Mouse (Mus musculus) heart, postnatal 0 days (tissue): Measurements from ENCODE around the gene Sstr1. TPM values are rescaled to one million over a fixed set of nuclear protein-coding genes. Genes with fewer than 3 reads are reported as not detected.
A peak's percentile ranks its signal among the peaks of the same experiment; 100 is the strongest.

Source experiments
- ATAC-seq: fragments of 200-750 bp; cut with Nextera tagmentation; 2 replicates; pipeline ENCODE4 v1.8.0; 2017; ENCODE audit warnings: low read depth, moderate number of reproducible peaks, moderate library complexity; ENCODE audit not compliant: insufficient read depth
- DNase-seq: peaks from one replicate; pipeline ENCODE4 v3.0.0-alpha.2; 2016; ENCODE audit warnings: low spot score
- H3K27ac ChIP-seq: fragments of 300-500 bp; sonication (generic); 2 replicates; pipeline ENCODE4 v1.5.1; 2014; ENCODE audit warnings: low read depth, mild to moderate bottlenecking
- H3K27me3 ChIP-seq: fragments of 300-500 bp; sonication (generic); 2 replicates; pipeline ENCODE4 v1.6.1; 2014; ENCODE audit warnings: low read length, mixed read lengths; ENCODE audit not compliant: control insufficient read depth, insufficient read depth
- H3K36me3 ChIP-seq: fragments of 300-500 bp; sonication (generic); replicated peaks from 2 replicates; pipeline ENCODE4 v1.6.1; 2014; ENCODE audit warnings: low read length, mixed read lengths; ENCODE audit not compliant: control insufficient read depth, insufficient read depth
- H3K4me1 ChIP-seq: fragments of 300-500 bp; sonication (generic); 2 replicates; pipeline ENCODE4 v1.6.1; 2014; ENCODE audit warnings: antibody characterized with exemption; ENCODE audit not compliant: control insufficient read depth, insufficient read depth
- H3K4me2 ChIP-seq: fragments of 300-500 bp; sonication (generic); 2 replicates; pipeline ENCODE4 v1.6.1; 2014; ENCODE audit warnings: low read depth, mild to moderate bottlenecking, low read length, moderate library complexity
- H3K4me3 ChIP-seq: fragments of 300-500 bp; sonication (generic); 2 replicates; pipeline ENCODE4 v1.5.1; 2014; ENCODE audit warnings: low read depth, low read length
- H3K9ac ChIP-seq: fragments of 300-500 bp; sonication (generic); replicated peaks from 2 replicates; pipeline ENCODE4 v1.6.1; 2014; ENCODE audit warnings: low read depth, low read length, mixed read lengths
- H3K9me3 ChIP-seq: fragments of 300-500 bp; sonication (generic); replicated peaks from 2 replicates; pipeline ENCODE4 v1.6.1; 2016; ENCODE audit warnings: low read length; ENCODE audit not compliant: control insufficient read depth
- CTCF ChIP-seq: IDR thresholded peaks from 2 replicates; pipeline ENCODE4 v1.5.1; 2016; ENCODE audit warnings: antibody characterized with exemption, control low read depth, low read depth
- EP300 ChIP-seq: IDR thresholded peaks from 2 replicates; pipeline ENCODE4 v1.6.1; 2016; ENCODE audit warnings: antibody characterized with exemption, low read depth
- WGBS: fragments of 180-500 bp; shearing (Covaris S2); extraction: QIAGEN DNeasy Blood & Tissue Kit; methylation state at CpG from one replicate; pipeline ENCODE4 v1.1.7; 2014; 5-methylcytosine and 5-hydroxymethylcytosine counted together
- polyA plus RNA-seq: library from polyadenylated mRNA; unstranded; fragments of >200 nt; fragmentation: Nextera tagmentation; extraction: Ambion mirVana; gene quantifications from 2 replicates; pipeline ENCODE4 v1.2.1, GENCODE M21; 2015
- total RNA-seq: library from RNA; depleted of rRNA; stranded (reverse); fragments of >200 nt; gene quantifications from 2 replicates; pipeline ENCODE4 v1.2.3, GENCODE M21; 2014; ENCODE audit warnings: low replicate concordance; rRNA removed

The Sstr1 gene
- 2.8 TPM in 1 of 2 replicates, not detected in the other for total RNA-seq
- polyA plus RNA-seq = 0.11 TPM in 1 of 2 replicates, not detected in the other

DNA sequence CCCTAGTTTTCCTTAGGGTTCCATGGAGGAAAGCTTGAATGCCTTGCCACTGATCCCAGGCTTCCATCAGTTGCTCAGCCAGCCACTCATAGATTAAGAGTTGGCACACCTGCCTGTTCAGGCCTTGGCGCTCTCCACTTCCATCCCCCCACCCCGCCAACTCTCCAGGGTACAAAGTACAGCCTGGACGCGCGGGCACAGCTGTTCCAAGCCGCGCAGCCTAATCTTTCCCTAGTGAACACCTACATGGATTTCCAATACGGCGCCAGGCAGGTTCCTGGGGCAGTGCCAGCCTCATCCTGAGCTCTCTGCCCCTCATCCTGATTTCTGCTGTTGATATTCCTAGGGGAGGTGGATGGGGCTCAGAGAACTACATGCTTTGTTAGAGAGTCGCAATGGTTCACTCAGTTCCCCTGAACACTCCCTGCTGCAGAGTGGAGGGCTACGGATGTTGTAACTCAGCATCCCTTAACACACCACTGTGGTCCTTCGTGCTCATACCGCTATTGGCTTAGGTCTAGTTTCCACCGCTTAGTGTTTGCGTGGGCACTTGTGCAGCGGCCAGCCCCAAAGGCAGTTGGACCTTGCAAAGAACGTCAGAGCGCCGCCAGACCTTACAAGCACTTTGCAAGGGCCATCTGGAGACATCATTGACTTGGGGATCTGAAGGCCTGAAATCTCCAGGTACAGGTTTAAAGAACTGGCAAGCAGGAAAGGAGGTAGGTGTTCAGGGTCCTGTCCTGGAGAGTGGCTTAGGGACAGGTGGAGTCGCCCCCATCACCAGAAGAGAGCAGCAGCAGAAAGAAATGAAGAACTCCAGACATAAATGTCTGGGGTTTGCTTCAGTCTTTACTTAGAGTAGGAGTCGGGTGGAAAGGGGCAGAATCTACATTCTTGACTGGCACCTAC, at the start of gene Sstr1:
TSS of gene Sstr1 (plus strand) at position 610 of the 909 bp plus-strand sequence.
- no peak for TF ChIP-seq CTCF
- TF ChIP-seq EP300 = no peak
- peak within 1 kb of the TSS; percentile 61 for H3K4me2 ChIP-seq
- H3K4me3 ChIP-seq = peak within 1 kb of the TSS; percentile 47
- 25% methylated on average over 21 of the region's 21 CpGs for WGBS
- no peak for DNase-seq
- no peak within 1 kb of the TSS for H3K9ac ChIP-seq
- peaks cover 25% of the 10 kb centered on the region for H3K4me1 ChIP-seq
- H3K36me3 ChIP-seq = no peaks in the 10 kb centered on the region
- ATAC-seq = no peak
- H3K9me3 ChIP-seq = no peaks in the 10 kb centered on the region
- H3K27me3 ChIP-seq = peaks cover 31% of the 10 kb centered on the region
- no peak within 1 kb of the TSS for H3K27ac ChIP-seq

DNA sequence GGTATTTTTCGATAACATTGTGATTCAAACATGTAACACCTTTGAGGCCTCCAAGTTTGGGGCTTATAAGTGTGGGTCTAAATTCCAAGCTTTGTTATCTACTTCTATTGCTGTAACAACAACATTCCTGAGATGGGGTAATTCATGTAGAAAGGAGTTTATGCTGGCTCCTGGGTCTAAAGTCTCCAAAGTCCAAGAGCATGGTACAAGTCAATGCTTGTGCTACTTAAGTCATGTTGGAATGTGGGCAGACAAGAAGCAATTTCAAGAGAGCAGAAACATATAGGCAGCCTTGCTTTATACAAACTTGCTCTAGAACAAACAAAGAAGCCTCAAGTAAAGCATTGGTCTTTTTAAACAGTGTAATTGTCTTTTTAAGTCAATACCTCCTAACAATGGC, 12.8 kb upstream of the Sstr1 start:
- DNase-seq (no peak), ATAC-seq (no peak)
- Histone ChIP-seq H3K4me2 (no peak overlapping the region), H3K9me3 (no peaks in the 10 kb centered on the region), H3K4me1 (no peaks in the 10 kb centered on the region), H3K27ac (no peak overlapping the region), H3K4me3 (no peak overlapping the region), H3K27me3 (no peaks in the 10 kb centered on the region), H3K36me3 (no peaks in the 10 kb centered on the region), H3K9ac (no peak overlapping the region)
- TF ChIP-seq EP300 = no peak
- TF ChIP-seq CTCF = no peak
- WGBS = 85% methylated on average over 1 of the region's 1 CpGs

DNA sequence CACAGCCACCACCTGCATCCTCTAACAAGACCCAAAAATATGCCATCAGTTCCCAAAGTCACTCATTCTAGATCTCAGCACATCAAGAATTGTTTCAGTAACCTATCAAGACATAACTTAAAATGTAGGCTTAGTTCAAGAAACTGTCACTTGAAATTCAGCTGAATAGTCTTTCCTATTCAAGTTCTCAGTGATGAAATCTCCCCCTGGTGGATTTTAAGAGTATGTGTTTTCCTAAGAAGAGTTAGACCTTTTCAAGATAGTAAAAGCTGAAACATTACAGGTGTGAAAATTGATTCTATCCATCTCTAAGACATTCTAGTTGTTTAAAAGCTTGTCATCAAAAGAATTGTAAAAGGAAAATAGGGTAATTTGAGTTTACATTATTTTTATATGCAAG, 10.4 kb upstream of the Sstr1 start:
- Histone ChIP-seq H3K4me3 (no peak overlapping the region), H3K9me3 (no peaks in the 10 kb centered on the region), H3K9ac (no peak overlapping the region), H3K4me2 (no peak overlapping the region), H3K27ac (no peak overlapping the region), H3K4me1 (no peaks in the 10 kb centered on the region), H3K36me3 (no peaks in the 10 kb centered on the region), H3K27me3 (no peaks in the 10 kb centered on the region)
- no peak for TF ChIP-seq EP300
- peak; percentile 46 for TF ChIP-seq CTCF
- no peak for ATAC-seq
- DNase-seq = peak; percentile 41

DNA sequence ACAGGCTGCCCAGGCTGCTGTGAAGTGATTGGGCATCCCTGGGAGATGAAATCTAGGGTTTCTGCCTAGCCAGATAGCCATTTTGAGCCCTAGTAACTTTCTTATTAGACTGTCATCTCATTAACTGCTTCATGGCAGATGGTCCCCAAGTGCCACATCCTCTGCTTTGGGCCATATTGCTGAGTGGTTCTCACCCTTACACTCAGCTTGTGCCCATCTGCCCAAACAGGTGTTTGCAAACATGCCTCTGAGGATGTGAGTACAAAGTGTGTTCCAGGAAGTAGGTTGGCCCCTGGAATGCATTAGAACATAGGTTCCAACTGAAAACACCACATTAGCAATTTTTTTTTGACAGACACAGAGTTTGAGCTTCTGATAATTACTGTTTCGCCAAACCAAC, 3.6 kb upstream of the Sstr1 start:
- DNase-seq = no peak
- TF ChIP-seq CTCF (no peak), EP300 (no peak)
- Histone ChIP-seq H3K4me2 (no peak overlapping the region), H3K36me3 (no peaks in the 10 kb centered on the region), H3K9me3 (no peaks in the 10 kb centered on the region), H3K27ac (no peak overlapping the region), H3K4me3 (no peak overlapping the region), H3K4me1 (peaks cover 11% of the 10 kb centered on the region), H3K9ac (no peak overlapping the region), H3K27me3 (peaks cover 24% of the 10 kb centered on the region)
- 73% methylated on average over 1 of the region's 1 CpGs for WGBS
- ATAC-seq = no peak

DNA sequence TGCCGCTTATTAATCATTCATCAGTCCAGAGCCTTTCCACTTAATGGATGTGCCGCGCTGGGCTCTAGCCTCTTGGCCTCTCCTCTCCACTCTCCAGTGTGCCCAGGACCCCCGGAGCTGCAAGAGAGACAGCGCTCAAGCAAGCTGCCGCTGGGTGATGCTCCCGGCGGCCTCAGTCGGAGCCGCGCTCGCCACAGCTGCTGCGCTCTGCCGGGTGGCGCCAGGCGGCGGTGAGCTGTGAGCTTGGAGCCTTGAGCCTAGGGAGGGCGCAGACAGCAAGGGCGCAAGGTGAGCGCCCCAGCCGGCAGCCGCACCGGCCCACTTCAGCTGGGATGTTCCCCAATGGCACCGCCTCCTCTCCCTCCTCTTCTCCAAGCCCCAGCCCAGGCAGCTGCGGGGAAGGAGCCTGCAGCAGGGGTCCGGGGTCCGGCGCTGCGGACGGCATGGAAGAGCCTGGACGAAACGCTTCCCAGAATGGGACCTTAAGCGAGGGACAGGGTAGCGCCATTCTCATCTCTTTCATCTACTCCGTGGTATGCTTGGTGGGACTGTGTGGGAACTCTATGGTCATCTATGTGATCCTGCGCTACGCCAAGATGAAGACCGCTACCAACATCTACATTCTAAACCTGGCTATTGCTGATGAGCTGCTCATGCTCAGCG, 820 bp downstream of the Sstr1 start:
- no peaks in the 10 kb centered on the region for H3K36me3 ChIP-seq
- H3K9me3 ChIP-seq = no peaks in the 10 kb centered on the region
- TF ChIP-seq CTCF = no peak
- WGBS = 2% methylated on average over 37 of the region's 39 CpGs
- DNase-seq = no peak
- peak overlapping the region; percentile 61 for H3K4me2 ChIP-seq
- H3K4me3 ChIP-seq = peak overlapping the region; percentile 47
- ATAC-seq = no peak
- peaks cover 25% of the 10 kb centered on the region for H3K4me1 ChIP-seq
- peaks cover 31% of the 10 kb centered on the region for H3K27me3 ChIP-seq
- H3K9ac ChIP-seq = no peak overlapping the region
- H3K27ac ChIP-seq = no peak overlapping the region
